Mouse (Mus musculus): Measurements from ENCODE around the gene Frs3.

GRCm38 (mm10) chr17:47694503-47695336 is 5.9 kb downstream of the Frs3 start, which contains the start of gene Prickle4:
- peak; percentile 63 for TF ChIP-seq CTCF (IDR thresholded peaks at IDR 0.05; ENCODE audit: borderline replicate concordance, insufficient read depth, low read depth, low read length)
- TF ChIP-seq POLR2A (IDR thresholded peaks at IDR 0.05; ENCODE audit: borderline replicate concordance, insufficient read depth, low read length), result no peak
